Mouse (Mus musculus) forebrain, embryonic 15.5 days (tissue): Measurements from ENCODE around the gene Mboat7. TPM values are rescaled to one million over a fixed set of nuclear protein-coding genes. Genes with fewer than 3 reads are reported as not detected.
A peak's percentile ranks its signal among the peaks of the same experiment; 100 is the strongest.
"Not testable (repeated sequence)": the region's sequence is repeated elsewhere in the genome, so short reads cannot be mapped to it uniquely, and the experiment has no call there.

Experiments used
- ATAC-seq: fragments of 200-750 bp; cut with Nextera tagmentation; replicated peaks from 2 replicates; pipeline ENCODE4 v1.8.0; 2017; ENCODE audit warnings: mild to moderate bottlenecking, moderate TSS enrichment, moderate library complexity
- H3K27ac ChIP-seq: fragments of 300-500 bp; sonication (generic); replicated peaks from 2 replicates; pipeline ENCODE4 v1.5.1; 2015; ENCODE audit warnings: mild to moderate bottlenecking, inconsistent platforms
- H3K27me3 ChIP-seq: fragments of 300-500 bp; sonication (generic); 2 replicates; pipeline ENCODE4 v1.6.1; 2015; ENCODE audit warnings: inconsistent platforms
- H3K36me3 ChIP-seq: fragments of 300-500 bp; sonication (generic); 2 replicates; pipeline ENCODE4 v1.6.1; 2015; ENCODE audit warnings: mild to moderate bottlenecking, inconsistent platforms
- H3K4me1 ChIP-seq: fragments of 300-500 bp; sonication (generic); 2 replicates; pipeline ENCODE4 v1.6.1; 2015; ENCODE audit warnings: inconsistent platforms
- H3K4me2 ChIP-seq: fragments of 300-500 bp; sonication (generic); replicated peaks from 2 replicates; pipeline ENCODE4 v1.6.1; 2015; ENCODE audit warnings: mild to moderate bottlenecking, inconsistent platforms
- H3K4me3 ChIP-seq: fragments of 300-500 bp; sonication (generic); 2 replicates; pipeline ENCODE4 v1.5.1; 2015; ENCODE audit warnings: mild to moderate bottlenecking, inconsistent platforms
- H3K9ac ChIP-seq: fragments of 300-500 bp; sonication (generic); replicated peaks from 2 replicates; pipeline ENCODE4 v1.6.1; 2015; ENCODE audit warnings: mild to moderate bottlenecking, inconsistent platforms
- H3K9me3 ChIP-seq: fragments of 300-500 bp; sonication (generic); 2 replicates; pipeline ENCODE4 v1.6.1; 2016; ENCODE audit warnings: inconsistent platforms
- WGBS: fragments of 180-500 bp; shearing (Covaris S2); methylation state at CpG from one replicate; pipeline ENCODE4 v1.1.7; 2015; ENCODE audit warnings: mixed read lengths; 5-methylcytosine and 5-hydroxymethylcytosine counted together
- polyA plus RNA-seq: library from polyadenylated mRNA; unstranded; fragments of >200 nt; fragmentation: Nextera tagmentation; extraction: Ambion mirVana; gene quantifications from 2 replicates; pipeline ENCODE4 v1.2.1, GENCODE M21; 2015

Gene Mboat7
- 54.8 and 66.7 TPM in 2 replicates for polyA plus RNA-seq

DNA sequence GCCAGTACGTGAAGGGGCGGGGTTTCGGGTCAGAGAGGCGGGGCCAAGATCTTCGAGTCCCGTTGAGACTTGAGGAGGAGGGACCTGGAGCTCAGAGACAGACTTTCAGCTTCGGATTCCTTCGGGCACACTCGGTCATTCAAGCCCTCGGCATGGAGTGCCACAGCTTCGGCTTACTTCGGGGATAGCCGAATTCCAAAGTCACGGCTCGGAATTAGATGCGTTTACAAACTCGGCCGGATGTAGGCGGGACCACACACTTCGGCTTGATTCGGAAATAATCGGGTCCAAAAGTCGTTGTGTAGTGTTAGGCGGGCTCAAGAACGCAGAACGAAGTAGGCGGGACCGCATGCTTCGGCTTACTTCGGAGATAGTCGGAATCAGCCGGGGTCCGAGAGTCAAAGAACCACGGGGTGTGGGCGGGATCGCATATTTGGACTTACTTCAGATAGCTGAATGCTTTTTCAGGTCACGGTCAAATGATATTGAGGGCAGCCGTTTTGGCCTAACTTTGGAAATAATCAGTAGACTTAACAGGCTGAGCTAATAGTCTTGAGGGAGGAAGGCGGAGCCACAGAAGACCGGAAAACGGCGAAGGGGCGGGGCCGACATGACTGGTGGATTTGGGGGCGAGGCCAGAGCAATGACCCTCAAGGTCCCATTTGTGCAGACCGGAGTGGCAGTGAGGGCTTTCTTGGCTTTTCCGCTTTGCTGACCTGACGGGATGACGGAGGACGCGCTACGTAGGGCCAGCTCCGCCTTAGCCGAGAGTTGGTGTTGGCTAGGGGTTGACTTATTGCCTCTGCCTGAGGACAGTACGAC is at the start of gene Mboat7:
Gene Mboat7 (minus strand): TSS at position 537 of the 822 bp plus-strand sequence.
- ATAC-seq: peak; percentile 93
- Histone ChIP-seq H3K4me2 (peak within 1 kb of the TSS; percentile 85), H3K9me3 (no peaks in the 10 kb centered on the region), H3K27ac (peak within 1 kb of the TSS; percentile 93), H3K4me3 (peak within 1 kb of the TSS; percentile 80), H3K27me3 (no peaks in the 10 kb centered on the region), H3K4me1 (peaks cover 33% of the 10 kb centered on the region), H3K36me3 (peaks cover 29% of the 10 kb centered on the region), H3K9ac (peak within 1 kb of the TSS; percentile 92)
- under 1% methylated on average over 55 of the region's 55 CpGs for WGBS

DNA sequence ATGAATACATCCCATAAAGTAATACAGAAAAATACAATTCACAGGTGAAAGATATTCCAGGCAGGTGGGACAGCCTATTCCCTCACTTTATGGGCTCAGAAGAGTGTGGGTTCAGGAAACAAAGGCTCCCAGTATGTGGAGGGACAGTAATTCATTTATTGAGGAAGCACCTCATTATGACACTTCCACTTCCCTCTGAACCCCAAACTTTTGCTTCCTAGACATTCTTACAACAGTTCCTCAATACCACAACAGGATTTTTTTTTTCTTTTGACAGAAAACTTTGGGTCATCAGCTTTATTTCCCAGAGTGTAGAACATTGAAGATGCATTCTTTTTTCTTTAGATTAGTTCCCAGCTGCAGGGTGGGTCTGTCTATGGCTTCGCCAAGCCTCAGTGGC is 39.4 kb upstream of the Mboat7 start:
- not testable (repeated sequence) for H3K9me3 ChIP-seq, H3K36me3 ChIP-seq, ATAC-seq, H3K4me2 ChIP-seq, H3K4me1 ChIP-seq, H3K9ac ChIP-seq, H3K4me3 ChIP-seq, H3K27ac ChIP-seq, H3K27me3 ChIP-seq
- WGBS: no CpG with 5 or more reads among the region's 1 CpGs

DNA sequence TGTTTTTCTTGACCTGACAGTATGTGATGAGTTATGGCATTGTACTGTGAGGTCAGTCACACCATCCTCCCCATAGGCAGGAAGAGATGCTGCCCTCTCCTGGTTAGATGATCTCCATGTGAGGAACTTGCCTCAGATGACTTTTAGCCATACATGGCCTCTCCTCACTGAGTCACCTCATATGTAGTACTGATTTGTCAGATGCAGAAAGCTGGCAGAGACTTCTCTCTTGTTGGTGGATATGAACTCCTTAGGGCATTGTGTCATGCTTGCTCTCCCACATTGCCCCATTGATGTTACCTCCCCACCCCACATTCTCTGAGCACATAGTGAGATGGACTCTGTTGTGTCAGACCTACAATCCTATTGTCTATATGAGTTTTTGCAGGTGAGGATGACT is 32.1 kb upstream of the Mboat7 start:
- H3K9me3 ChIP-seq, H3K27ac ChIP-seq, H3K4me2 ChIP-seq, H3K36me3 ChIP-seq, H3K4me3 ChIP-seq, H3K4me1 ChIP-seq, H3K9ac ChIP-seq, H3K27me3 ChIP-seq, ATAC-seq: not testable (repeated sequence)

DNA sequence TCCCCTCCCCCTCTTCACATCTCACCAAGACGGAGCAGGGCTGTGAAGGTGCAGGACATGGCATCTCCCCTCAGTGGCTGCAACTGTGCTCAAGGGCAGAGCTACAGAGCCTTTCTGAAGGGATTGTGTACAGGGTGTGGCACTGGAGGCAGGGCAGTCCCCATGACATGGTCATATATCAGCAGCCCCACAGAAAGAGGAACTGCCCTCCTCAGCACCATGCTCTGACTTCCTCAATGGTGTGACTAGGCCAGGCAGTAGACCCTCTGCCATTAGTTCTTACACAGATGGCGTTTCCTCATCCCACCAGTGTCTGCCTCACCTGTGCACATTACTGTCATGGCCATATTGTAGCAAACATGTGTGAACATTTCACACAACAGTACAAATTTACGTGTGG is 26.9 kb upstream of the Mboat7 start, which contains the start of gene Pirb:
Gene Pirb (minus strand): TSS at position 124 of the 400 bp plus-strand sequence.
- not testable (repeated sequence) for H3K9me3 ChIP-seq, H3K36me3 ChIP-seq, H3K4me2 ChIP-seq, ATAC-seq, H3K27ac ChIP-seq, H3K4me3 ChIP-seq, H3K9ac ChIP-seq, H3K4me1 ChIP-seq, H3K27me3 ChIP-seq
- 83% methylated on average over 1 of the region's 3 CpGs for WGBS

DNA sequence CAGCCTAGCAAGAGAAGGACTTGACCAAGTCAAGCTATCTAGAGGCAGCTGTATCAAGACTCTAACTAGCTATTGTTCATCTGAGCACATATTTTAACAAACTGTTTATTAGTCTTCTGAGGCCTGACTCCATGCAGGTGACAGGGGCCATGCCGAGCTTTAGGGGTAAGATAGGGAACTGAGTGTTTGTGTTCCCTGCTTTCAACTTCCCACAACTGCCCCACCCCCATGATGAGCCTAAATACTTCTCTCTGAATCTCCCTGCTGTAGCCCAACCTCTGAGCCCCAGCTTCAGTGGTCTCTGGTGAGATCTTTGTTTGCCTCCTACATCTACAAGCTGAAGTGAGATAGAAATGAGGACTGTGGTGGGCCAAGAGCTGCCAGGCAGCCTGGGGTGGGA is 21.9 kb upstream of the Mboat7 start:
- H3K36me3 ChIP-seq: no peaks in the 10 kb centered on the region
- no peak overlapping the region for H3K27ac ChIP-seq
- no peak overlapping the region for H3K4me2 ChIP-seq
- H3K4me3 ChIP-seq: no peak overlapping the region
- H3K9me3 ChIP-seq: no peaks in the 10 kb centered on the region
- H3K4me1 ChIP-seq: no peaks in the 10 kb centered on the region
- no peaks in the 10 kb centered on the region for H3K27me3 ChIP-seq
- 67% methylated on average over 1 of the region's 1 CpGs for WGBS
- ATAC-seq: no peak
- H3K9ac ChIP-seq: no peak overlapping the region

DNA sequence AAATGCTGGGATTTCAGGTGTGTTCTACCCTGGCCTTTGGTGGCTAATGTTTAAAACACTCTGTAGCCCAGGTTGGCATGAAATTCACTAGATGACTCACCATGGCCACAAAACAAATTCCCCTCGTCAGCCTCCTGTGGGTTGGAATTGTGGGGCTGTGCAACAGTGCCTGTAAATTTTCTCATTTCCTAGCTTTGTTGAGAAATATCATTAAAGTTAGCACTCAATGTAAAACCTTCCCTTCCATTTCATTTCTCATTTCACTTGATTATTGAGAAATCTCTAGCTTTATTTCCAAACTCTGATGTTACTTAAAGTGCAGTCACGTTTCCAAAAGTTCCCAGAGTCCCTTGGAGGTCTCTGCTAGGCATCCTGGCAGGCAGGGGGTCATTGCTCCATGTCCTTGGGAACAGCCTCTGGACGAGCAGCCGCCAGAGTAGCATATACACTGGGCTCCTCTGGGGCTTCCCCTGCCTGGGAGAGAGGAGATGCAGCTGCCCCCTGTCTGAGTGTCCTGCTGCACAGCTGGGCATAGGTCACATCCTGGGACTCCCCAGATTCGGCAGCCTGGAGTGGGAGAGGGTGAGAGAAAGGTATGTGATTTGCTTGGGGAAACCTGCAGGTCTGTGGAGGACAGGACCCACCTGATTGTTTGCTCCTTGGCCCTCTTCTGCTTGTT is 19.1 kb upstream of the Mboat7 start:
- Histone ChIP-seq H3K27ac (no peak overlapping the region), H3K27me3 (no peaks in the 10 kb centered on the region), H3K4me2 (no peak overlapping the region), H3K9ac (no peak overlapping the region), H3K36me3 (peaks cover 10% of the 10 kb centered on the region), H3K4me1 (0 out of 2 replicates have a peak, but pooled peaks cover 3% of the 10 kb centered on the region), H3K9me3 (no peaks in the 10 kb centered on the region), H3K4me3 (no peak overlapping the region)
- no peak for ATAC-seq
- WGBS: 47% methylated on average over 5 of the region's 5 CpGs

DNA sequence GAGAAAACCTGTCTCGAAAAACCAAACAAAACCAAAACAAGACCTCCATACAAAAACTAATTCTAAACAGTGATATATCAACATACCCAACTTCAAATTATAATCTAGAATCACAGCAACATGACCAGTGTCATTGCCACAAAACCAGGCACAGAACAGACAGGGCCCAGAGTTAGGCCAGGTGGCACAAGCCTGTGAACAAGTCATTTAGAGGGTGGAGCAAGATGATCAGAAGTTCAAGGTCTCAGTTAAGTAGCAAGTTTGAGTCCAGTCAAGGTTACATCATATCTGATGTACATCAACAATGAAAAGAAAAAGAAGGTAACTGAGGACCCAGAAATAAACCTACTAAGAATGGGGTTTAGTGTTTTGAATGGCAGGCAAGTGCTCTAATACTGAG is 15.7 kb upstream of the Mboat7 start:
- no peaks in the 10 kb centered on the region for H3K9me3 ChIP-seq
- peaks cover 22% of the 10 kb centered on the region for H3K36me3 ChIP-seq
- no peak for ATAC-seq
- H3K27me3 ChIP-seq: no peaks in the 10 kb centered on the region
- 73% methylated on average over 1 of the region's 1 CpGs for WGBS
- H3K4me3 ChIP-seq: no peak overlapping the region
- H3K4me1 ChIP-seq: peaks cover 26% of the 10 kb centered on the region
- H3K9ac ChIP-seq: no peak overlapping the region
- no peak overlapping the region for H3K27ac ChIP-seq
- no peak overlapping the region for H3K4me2 ChIP-seq

DNA sequence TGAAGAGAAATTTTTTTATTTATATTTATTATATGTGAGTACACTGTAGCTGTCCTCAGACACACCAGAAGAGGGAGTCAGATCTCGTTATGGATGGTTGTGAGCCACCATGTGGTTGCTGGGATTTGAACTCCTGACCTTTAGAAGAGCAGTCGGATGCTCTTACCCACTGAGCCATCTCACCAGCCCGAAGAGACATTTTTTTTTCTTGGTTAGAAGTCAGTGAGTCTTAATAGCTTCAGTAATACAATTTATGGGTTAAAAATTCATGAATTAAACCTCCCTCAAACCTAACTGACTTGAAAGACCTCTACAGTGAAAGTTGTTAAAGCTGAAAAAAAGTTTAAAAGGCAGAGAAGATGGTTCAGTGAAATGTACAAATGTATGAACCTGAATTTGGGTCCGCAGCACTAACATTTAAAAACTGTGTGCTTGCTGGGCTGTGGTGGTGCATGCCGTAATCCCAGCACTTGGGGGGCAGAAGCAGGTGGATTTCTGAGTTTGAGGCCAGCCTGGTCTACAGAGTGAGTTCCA is 15.2 kb upstream of the Mboat7 start:
- H3K4me2 ChIP-seq, H3K27ac ChIP-seq, ATAC-seq, H3K9ac ChIP-seq, H3K9me3 ChIP-seq, H3K4me3 ChIP-seq, H3K27me3 ChIP-seq: not testable (repeated sequence)
- peaks cover 27% of the 10 kb centered on the region for H3K4me1 ChIP-seq
- WGBS: 42% methylated on average over 5 of the region's 5 CpGs
- peaks cover 22% of the 10 kb centered on the region for H3K36me3 ChIP-seq

DNA sequence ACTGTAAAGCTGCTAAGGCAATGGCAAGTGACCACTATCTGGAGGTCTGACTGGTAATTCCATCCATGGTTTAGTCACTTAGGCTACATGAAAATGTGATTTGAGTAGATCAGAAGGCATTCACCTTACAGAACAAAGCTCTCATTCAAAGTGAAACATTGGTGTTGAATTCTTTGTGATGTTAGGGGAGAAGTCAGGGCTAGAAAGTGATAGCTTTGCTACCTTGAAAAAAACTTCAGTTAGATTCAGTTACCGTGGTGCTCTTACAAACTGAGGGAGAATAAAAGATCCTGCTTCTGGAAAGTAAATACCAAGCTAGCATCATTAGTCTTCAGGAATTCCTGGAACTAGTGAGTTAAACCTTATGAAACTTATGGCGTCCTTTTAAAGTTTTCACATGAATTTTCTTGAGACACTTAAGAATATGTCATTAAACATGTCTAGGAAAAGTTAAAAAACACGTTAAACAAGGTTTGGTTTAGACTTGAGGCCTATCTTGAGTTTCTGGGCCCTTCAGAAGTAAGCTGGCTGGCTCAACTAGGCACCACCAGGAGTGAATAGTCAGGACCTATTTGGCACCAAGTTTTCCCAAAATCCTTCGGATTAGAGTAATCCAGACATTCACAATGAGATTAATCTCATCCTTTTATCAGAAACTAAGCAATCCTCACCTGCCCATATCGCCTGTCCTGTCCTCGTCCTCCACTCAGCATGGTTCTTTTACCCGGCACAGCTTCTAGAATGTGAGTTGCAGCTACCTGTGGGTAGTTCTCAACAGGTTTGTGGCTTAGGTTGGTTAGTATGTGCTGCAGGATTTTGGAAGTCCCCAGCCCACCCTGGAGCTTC is 14.5 kb upstream of the Mboat7 start:
- Histone ChIP-seq H3K4me1 (peaks cover 29% of the 10 kb centered on the region), H3K4me3 (no peak overlapping the region), H3K27me3 (no peaks in the 10 kb centered on the region), H3K9me3 (no peaks in the 10 kb centered on the region), H3K36me3 (peaks cover 22% of the 10 kb centered on the region), H3K9ac (no peak overlapping the region), H3K27ac (no peak overlapping the region), H3K4me2 (no peak overlapping the region)
- no peak for ATAC-seq
- WGBS: 24% methylated on average over 7 of the region's 7 CpGs

DNA sequence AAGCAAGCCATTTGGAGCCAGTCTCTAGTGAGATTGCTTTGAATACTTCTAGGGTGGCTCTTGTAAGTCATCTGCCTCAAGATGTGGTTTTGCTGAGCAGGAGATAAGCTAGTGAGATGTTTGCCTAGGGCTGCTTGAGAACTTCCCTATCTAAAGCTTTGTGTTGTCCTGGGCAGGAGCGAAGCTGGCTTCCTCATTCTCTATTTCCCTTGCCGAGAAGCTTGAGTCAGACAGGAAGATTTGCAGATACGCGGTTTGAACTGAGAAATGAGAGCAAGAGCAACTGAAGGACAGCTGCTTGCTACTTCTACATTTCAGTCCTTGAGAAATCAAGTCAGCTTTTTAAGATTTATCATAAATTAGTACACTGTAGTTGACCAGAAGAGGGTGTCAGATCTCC is 13.7 kb upstream of the Mboat7 start:
- peak overlapping the region; percentile 79; the same call in 1 of the 2 replicates for H3K4me2 ChIP-seq
- 71% methylated on average over 4 of the region's 4 CpGs for WGBS
- peaks cover 29% of the 10 kb centered on the region for H3K4me1 ChIP-seq
- H3K36me3 ChIP-seq: peaks cover 22% of the 10 kb centered on the region
- no peaks in the 10 kb centered on the region for H3K27me3 ChIP-seq
- no peak for ATAC-seq
- no peak overlapping the region for H3K9ac ChIP-seq
- H3K27ac ChIP-seq: no peak overlapping the region
- H3K9me3 ChIP-seq: no peaks in the 10 kb centered on the region
- no peak overlapping the region for H3K4me3 ChIP-seq

DNA sequence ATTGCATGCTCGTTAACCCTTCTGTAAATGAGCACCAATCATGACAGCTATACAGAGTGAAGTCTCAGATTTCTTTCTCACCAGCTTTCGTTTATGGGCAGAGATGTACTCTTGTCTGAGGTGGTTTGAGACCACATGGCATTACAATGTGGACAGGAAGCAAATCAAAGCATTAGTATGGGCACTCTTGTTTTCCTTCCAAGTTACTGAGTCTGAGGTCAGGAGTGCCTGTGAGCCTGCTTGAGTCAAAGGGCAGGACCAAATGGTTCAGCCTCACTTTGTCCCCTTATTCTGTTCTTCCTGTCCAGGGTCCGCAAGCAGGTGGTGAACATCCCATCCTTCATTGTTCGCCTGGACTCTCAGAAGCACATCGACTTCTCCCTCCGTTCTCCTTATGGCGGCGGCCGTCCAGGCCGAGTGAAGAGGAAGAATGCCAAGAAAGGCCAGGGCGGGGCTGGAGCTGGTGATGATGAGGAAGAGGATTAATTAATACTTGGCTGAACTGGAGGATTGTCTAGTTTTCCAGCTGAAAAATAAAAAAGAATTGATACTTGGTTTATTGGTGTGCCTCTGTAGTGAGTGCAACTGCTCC is 13.1 kb upstream of the Mboat7 start:
- Histone ChIP-seq H3K27me3 (no peaks in the 10 kb centered on the region), H3K4me2 (peak overlapping the region; percentile 79), H3K27ac (no peak overlapping the region), H3K4me1 (peaks cover 29% of the 10 kb centered on the region), H3K9ac (0 out of 2 replicates have a peak overlapping the region, but pooled peaks have one; percentile 73), H3K4me3 (peak overlapping the region; percentile 85), H3K9me3 (no peaks in the 10 kb centered on the region), H3K36me3 (peaks cover 22% of the 10 kb centered on the region)
- 35% methylated on average over 11 of the region's 11 CpGs for WGBS
- ATAC-seq: no peak
